Mouse (Mus musculus): ENCODE measurements around the gene Rab3gap2.

GRCm38 (mm10) chr1:185247429-185248085, 43.6 kb downstream of the Rab3gap2 start:
- TF ChIP-seq GATA1 (IDR thresholded peaks at IDR 0.05; ENCODE audit: low read length) = no peak
- TF ChIP-seq TAL1 (IDR thresholded peaks at IDR 0.05; ENCODE audit: low read length) = no peak

Measured in erythroblast, embryonic 14.5 days (primary cell).